Mouse (Mus musculus): ENCODE measurements around the gene Ergic1. TPM values are rescaled to one million over a fixed set of nuclear protein-coding genes. Genes with fewer than 3 reads are reported as not detected.

Gene Ergic1
- polyA plus RNA-seq, 1 experiment = 39.2 TPM

GRCm38 (mm10) chr17:26577309-26577708, 16.0 kb downstream of the Ergic1 start:
- 93% methylated on average over 11 of the region's 11 CpGs for WGBS
- no peak for TF ChIP-seq POLR2A (IDR thresholded peaks at IDR 0.05; ENCODE audit: low read depth, low read length)
- no peak for TF ChIP-seq CTCF (IDR thresholded peaks at IDR 0.05; ENCODE audit: extremely low read depth, insufficient read depth, insufficient read length, insufficient replicate concordance)
- Histone ChIP-seq H3K36me3 (ENCODE audit: control insufficient read depth, insufficient read depth, low read length) (no peaks in the 10 kb centered on the region), H3K27ac (ENCODE audit: insufficient read depth, low read length) (no peak overlapping the region; the same call in 1 of the 2 replicates), H3K4me1 (ENCODE audit: control insufficient read depth, insufficient read depth, insufficient read length) (no peaks in the 10 kb centered on the region), H3K4me3 (ENCODE audit: extremely low read depth, insufficient read depth, insufficient read length) (no peak overlapping the region), H3K27me3 (ENCODE audit: control insufficient read depth, insufficient read depth, low read length) (no peaks in the 10 kb centered on the region)
- no peak for DNase-seq (ENCODE audit: low read depth in 1 of 2, low spot score in 2 of 2)

DNA sequence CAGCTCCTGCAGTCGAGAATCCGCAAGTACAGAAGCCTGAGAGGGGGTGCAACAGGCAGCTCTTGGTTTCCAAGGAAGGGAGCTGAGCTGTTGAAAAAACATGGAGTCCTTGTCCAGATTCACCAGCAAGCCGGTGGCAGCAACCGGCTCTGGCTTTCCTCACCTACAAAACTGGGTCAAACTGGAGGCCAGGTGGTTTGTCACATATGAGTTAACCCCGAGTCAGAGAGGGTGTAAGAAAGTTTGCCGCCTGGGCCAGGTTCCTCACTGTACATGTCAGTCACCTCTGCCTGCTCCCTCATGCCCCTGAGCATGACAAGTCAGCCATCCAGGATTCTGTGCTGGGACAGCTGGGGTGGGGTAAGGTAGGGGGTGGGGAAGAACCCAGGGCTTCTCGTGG, 16.9 kb downstream of the Ergic1 start:
- no peaks in the 10 kb centered on the region for H3K36me3 ChIP-seq (ENCODE audit: control insufficient read depth, insufficient read depth, low read length)
- WGBS = 74% methylated on average over 7 of the region's 7 CpGs
- H3K4me1 ChIP-seq (ENCODE audit: control insufficient read depth, insufficient read depth, insufficient read length) = no peaks in the 10 kb centered on the region
- DNase-seq (ENCODE audit: low read depth in 1 of 2, low spot score in 2 of 2) = no peak
- H3K27me3 ChIP-seq (ENCODE audit: control insufficient read depth, insufficient read depth, low read length) = no peaks in the 10 kb centered on the region
- no peak overlapping the region for H3K4me3 ChIP-seq (ENCODE audit: extremely low read depth, insufficient read depth, insufficient read length)
- no peak overlapping the region for H3K27ac ChIP-seq (ENCODE audit: insufficient read depth, low read length)
- no peak for TF ChIP-seq POLR2A (IDR thresholded peaks at IDR 0.05; ENCODE audit: low read depth, low read length)
- TF ChIP-seq CTCF (IDR thresholded peaks at IDR 0.05; ENCODE audit: extremely low read depth, insufficient read depth, insufficient read length, insufficient replicate concordance) = no peak

DNA sequence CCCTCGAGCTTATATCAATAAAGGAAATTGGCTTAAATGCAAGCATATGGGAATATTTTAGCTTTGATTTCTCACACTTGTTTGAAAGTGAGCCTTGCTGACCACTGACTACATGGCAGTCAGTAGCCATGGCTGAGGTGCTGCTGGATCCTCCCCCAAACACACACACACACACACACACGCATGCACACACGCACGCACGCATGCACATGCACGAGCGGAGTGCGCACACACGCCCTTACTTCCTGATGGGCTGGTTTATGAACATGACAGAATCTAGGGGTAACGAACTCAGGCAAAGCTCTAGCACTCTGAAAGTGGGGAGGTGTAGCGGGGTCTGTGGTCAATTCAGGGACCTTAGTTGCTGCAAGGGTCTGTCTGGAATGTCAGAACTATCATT, 17.5 kb downstream of the Ergic1 start:
- Histone ChIP-seq H3K4me3 (ENCODE audit: extremely low read depth, insufficient read depth, insufficient read length) (no peak overlapping the region), H3K36me3 (ENCODE audit: control insufficient read depth, insufficient read depth, low read length) (no peaks in the 10 kb centered on the region), H3K27ac (ENCODE audit: insufficient read depth, low read length) (no peak overlapping the region), H3K27me3 (ENCODE audit: control insufficient read depth, insufficient read depth, low read length) (no peaks in the 10 kb centered on the region), H3K4me1 (ENCODE audit: control insufficient read depth, insufficient read depth, insufficient read length) (no peaks in the 10 kb centered on the region; the same call in 1 of the 2 replicates)
- TF ChIP-seq CTCF (IDR thresholded peaks at IDR 0.05; ENCODE audit: extremely low read depth, insufficient read depth, insufficient read length, insufficient replicate concordance) = no peak
- no peak for TF ChIP-seq POLR2A (IDR thresholded peaks at IDR 0.05; ENCODE audit: low read depth, low read length)
- 91% methylated on average over 11 of the region's 11 CpGs for WGBS
- DNase-seq (ENCODE audit: low read depth in 1 of 2, low spot score in 2 of 2) = no peak

DNA sequence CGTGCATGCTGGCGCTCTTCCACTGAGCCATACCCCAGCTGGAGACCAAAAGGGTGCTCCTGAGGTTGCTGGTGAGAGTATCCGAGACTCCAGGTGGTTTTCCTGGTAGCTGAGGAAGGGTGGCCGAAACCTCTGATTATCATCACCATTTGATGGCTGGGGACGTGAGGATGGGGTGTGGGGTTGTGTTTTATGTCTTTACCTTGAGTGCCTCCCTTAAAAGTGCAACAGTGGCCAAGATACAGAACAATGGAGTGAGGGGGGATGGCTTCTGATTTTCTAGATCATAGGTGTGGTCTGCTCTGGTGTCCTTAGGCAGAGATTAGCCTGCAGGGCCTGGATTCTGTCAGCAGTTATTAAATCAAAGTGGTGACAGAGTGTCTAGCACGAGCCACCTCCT, 18.1 kb downstream of the Ergic1 start:
- H3K27me3 ChIP-seq (ENCODE audit: control insufficient read depth, insufficient read depth, low read length) = no peaks in the 10 kb centered on the region
- H3K4me1 ChIP-seq (ENCODE audit: control insufficient read depth, insufficient read depth, insufficient read length) = no peaks in the 10 kb centered on the region; the same call in 1 of the 2 replicates
- 88% methylated on average over 6 of the region's 6 CpGs for WGBS
- no peaks in the 10 kb centered on the region for H3K36me3 ChIP-seq (ENCODE audit: control insufficient read depth, insufficient read depth, low read length)
- no peak for DNase-seq (ENCODE audit: low read depth in 1 of 2, low spot score in 2 of 2)
- TF ChIP-seq POLR2A (IDR thresholded peaks at IDR 0.05; ENCODE audit: low read depth, low read length) (no peak), CTCF (IDR thresholded peaks at IDR 0.05; ENCODE audit: extremely low read depth, insufficient read depth, insufficient read length, insufficient replicate concordance) (no peak)
- H3K4me3 ChIP-seq (ENCODE audit: extremely low read depth, insufficient read depth, insufficient read length) = no peak overlapping the region
- no peak overlapping the region for H3K27ac ChIP-seq (ENCODE audit: insufficient read depth, low read length)

GRCm38 (mm10) chr17:26580873-26581401, 19.6 kb downstream of the Ergic1 start:
- no peak for TF ChIP-seq POLR2A (IDR thresholded peaks at IDR 0.05; ENCODE audit: low read depth, low read length)
- no peak for TF ChIP-seq CTCF (IDR thresholded peaks at IDR 0.05; ENCODE audit: extremely low read depth, insufficient read depth, insufficient read length, insufficient replicate concordance)
- DNase-seq (ENCODE audit: low read depth in 1 of 2, low spot score in 2 of 2) = no peak
- H3K27ac ChIP-seq (ENCODE audit: insufficient read depth, low read length) = no peak overlapping the region
- H3K27me3 ChIP-seq (ENCODE audit: control insufficient read depth, insufficient read depth, low read length) = no peaks in the 10 kb centered on the region
- 97% methylated on average over 3 of the region's 3 CpGs for WGBS
- H3K4me3 ChIP-seq (ENCODE audit: extremely low read depth, insufficient read depth, insufficient read length) = no peak overlapping the region
- H3K36me3 ChIP-seq (ENCODE audit: control insufficient read depth, insufficient read depth, low read length) = no peaks in the 10 kb centered on the region
- H3K4me1 ChIP-seq (ENCODE audit: control insufficient read depth, insufficient read depth, insufficient read length) = no peaks in the 10 kb centered on the region; the same call in 1 of the 2 replicates

DNA sequence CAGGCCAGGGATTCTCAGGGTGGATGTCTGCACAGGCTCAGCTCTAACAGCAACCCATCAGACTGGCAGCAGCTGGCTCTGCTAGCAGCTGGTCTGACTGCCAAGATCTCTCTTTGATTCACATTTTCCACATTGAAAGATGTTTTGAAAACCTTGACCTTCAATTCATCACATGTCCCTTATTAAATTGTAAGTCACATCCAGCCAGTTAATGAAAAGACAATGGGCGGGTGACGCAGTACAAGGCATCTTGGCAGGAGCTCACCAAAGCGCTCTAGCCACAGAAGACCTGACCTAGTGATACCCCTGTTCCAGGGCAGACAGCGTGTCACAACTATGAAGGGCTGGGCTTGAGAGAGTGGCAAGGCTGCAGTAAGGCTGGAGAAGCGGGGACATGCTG, 21.0 kb downstream of the Ergic1 start:
- Histone ChIP-seq H3K27ac (ENCODE audit: insufficient read depth, low read length) (no peak overlapping the region), H3K27me3 (ENCODE audit: control insufficient read depth, insufficient read depth, low read length) (no peaks in the 10 kb centered on the region), H3K36me3 (ENCODE audit: control insufficient read depth, insufficient read depth, low read length) (no peaks in the 10 kb centered on the region), H3K4me1 (ENCODE audit: control insufficient read depth, insufficient read depth, insufficient read length) (no peaks in the 10 kb centered on the region; the same call in 1 of the 2 replicates), H3K4me3 (ENCODE audit: extremely low read depth, insufficient read depth, insufficient read length) (no peak overlapping the region)
- DNase-seq (ENCODE audit: low read depth in 1 of 2, low spot score in 2 of 2) = no peak
- no peak for TF ChIP-seq CTCF (IDR thresholded peaks at IDR 0.05; ENCODE audit: extremely low read depth, insufficient read depth, insufficient read length, insufficient replicate concordance)
- TF ChIP-seq POLR2A (IDR thresholded peaks at IDR 0.05; ENCODE audit: low read depth, low read length) = no peak
- WGBS = 93% methylated on average over 5 of the region's 5 CpGs

- no peaks in the 10 kb centered on the region for H3K36me3 ChIP-seq (ENCODE audit: control insufficient read depth, insufficient read depth, low read length)
- 92% methylated on average over 9 of the region's 9 CpGs for WGBS
Observed at GRCm38 (mm10) chr17:26583056-26583455, 21.8 kb downstream of the Ergic1 start.

More at GRCm38 (mm10) chr17:26583056-26583455, 21.8 kb downstream of the Ergic1 start:
- no peak overlapping the region for H3K4me3 ChIP-seq (ENCODE audit: extremely low read depth, insufficient read depth, insufficient read length)
- no peaks in the 10 kb centered on the region for H3K27me3 ChIP-seq (ENCODE audit: control insufficient read depth, insufficient read depth, low read length)
- DNase-seq (ENCODE audit: low read depth in 1 of 2, low spot score in 2 of 2) = no peak
- H3K4me1 ChIP-seq (ENCODE audit: control insufficient read depth, insufficient read depth, insufficient read length) = no peaks in the 10 kb centered on the region; the same call in 1 of the 2 replicates
- no peak overlapping the region for H3K27ac ChIP-seq (ENCODE audit: insufficient read depth, low read length)
- TF ChIP-seq POLR2A (IDR thresholded peaks at IDR 0.05; ENCODE audit: low read depth, low read length) = no peak
- no peak for TF ChIP-seq CTCF (IDR thresholded peaks at IDR 0.05; ENCODE audit: extremely low read depth, insufficient read depth, insufficient read length, insufficient replicate concordance)
